Mouse (Mus musculus) neural tube, embryonic 15.5 days (tissue): ENCODE data around the gene Arhgap15. TPM values are rescaled to one million over a fixed set of nuclear protein-coding genes. Genes with fewer than 3 reads are reported as not detected.

ENCODE experiments used
- ATAC-seq: fragments of 200-750 bp; cut with Nextera tagmentation; 2 replicates; pipeline ENCODE4 v1.8.0; 2017; ENCODE audit warnings: mild to moderate bottlenecking, moderate TSS enrichment, moderate library complexity; ENCODE audit not compliant: low FRiP score
- H3K27ac ChIP-seq: fragments of 300-500 bp; sonication (generic); replicated peaks from 2 replicates; pipeline ENCODE4 v1.5.1; 2015; ENCODE audit warnings: mild to moderate bottlenecking, inconsistent platforms
- H3K27me3 ChIP-seq: fragments of 300-500 bp; sonication (generic); replicated peaks from 2 replicates; pipeline ENCODE4 v1.6.1; 2015; ENCODE audit warnings: inconsistent platforms
- H3K36me3 ChIP-seq: fragments of 300-500 bp; sonication (generic); 2 replicates; pipeline ENCODE4 v1.6.1; 2015; ENCODE audit warnings: inconsistent platforms
- H3K4me1 ChIP-seq: fragments of 300-500 bp; sonication (generic); 2 replicates; pipeline ENCODE4 v1.6.1; 2015; ENCODE audit warnings: inconsistent platforms
- H3K4me2 ChIP-seq: fragments of 300-500 bp; sonication (generic); 2 replicates; pipeline ENCODE4 v1.6.1; 2015; ENCODE audit warnings: inconsistent platforms, mild to moderate bottlenecking, moderate library complexity
- H3K4me3 ChIP-seq: fragments of 300-500 bp; sonication (generic); replicated peaks from 2 replicates; pipeline ENCODE4 v1.5.1; 2015; ENCODE audit warnings: mild to moderate bottlenecking, inconsistent platforms
- H3K9ac ChIP-seq: fragments of 300-500 bp; sonication (generic); replicated peaks from 2 replicates; pipeline ENCODE4 v1.6.1; 2015; ENCODE audit warnings: mild to moderate bottlenecking, inconsistent platforms
- H3K9me3 ChIP-seq: fragments of 300-500 bp; sonication (generic); replicated peaks from 2 replicates; pipeline ENCODE4 v1.6.1; 2016; ENCODE audit warnings: inconsistent platforms
- WGBS: fragments of 180-500 bp; shearing (Covaris S2); methylation state at CpG from one replicate; pipeline ENCODE4 v1.1.7; 2015; ENCODE audit warnings: mixed read lengths; 5-methylcytosine and 5-hydroxymethylcytosine counted together
- polyA plus RNA-seq: library from polyadenylated mRNA; unstranded; fragments of >200 nt; fragmentation: Nextera tagmentation; extraction: Ambion mirVana; gene quantifications from 2 replicates; pipeline ENCODE4 v1.2.1, GENCODE M21; 2015

Arhgap15 gene
- polyA plus RNA-seq, 1 experiment from 2014 or later = 3.0 TPM

DNA sequence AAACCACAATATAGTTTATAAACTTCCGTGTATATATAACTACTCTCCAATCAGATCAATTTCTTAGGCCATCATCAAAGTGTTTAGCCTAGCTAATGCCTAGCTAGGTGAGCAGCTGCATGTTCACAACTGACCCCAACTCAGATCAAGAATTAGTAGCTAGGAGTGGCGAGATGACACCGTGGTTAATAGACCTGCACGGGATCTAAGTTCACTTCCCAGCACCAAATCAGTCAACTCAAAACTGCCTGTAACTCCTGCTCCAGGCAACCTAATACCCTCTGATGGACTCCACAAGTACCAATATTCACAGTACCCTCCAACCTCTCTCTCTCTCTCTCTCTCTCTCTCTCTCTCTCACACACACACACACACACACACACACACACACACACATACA lies 570.9 kb downstream of the Arhgap15 start:
- H3K36me3 ChIP-seq = no peaks in the 10 kb centered on the region
- WGBS = 90% methylated on average over 4 of the region's 4 CpGs
- no peak for ATAC-seq
- H3K9ac ChIP-seq = no peak overlapping the region
- no peak overlapping the region for H3K27ac ChIP-seq
- H3K4me2 ChIP-seq = no peak overlapping the region
- no peaks in the 10 kb centered on the region for H3K9me3 ChIP-seq
- H3K4me3 ChIP-seq = no peak overlapping the region
- H3K4me1 ChIP-seq = no peaks in the 10 kb centered on the region
- no peaks in the 10 kb centered on the region for H3K27me3 ChIP-seq

DNA sequence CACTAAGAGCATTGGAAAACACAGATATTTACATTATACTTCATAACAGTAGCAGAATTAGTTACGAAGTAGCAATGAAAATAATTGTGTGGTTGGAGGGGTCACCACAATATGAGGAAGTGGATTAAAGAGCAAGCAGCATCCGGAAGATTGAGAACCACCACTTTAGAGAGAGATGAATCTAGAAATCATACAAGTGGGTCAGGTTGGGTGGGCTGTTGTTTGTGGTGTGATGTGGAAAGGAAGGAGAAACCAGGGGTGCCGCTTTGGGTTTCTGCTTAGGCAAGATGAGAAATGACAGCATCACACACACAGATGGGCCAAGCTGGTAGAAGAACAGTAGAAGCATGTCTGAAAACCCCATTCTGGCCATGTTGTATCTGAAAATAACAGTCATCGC lies 575.2 kb downstream of the Arhgap15 start:
- Histone ChIP-seq H3K27me3 (no peaks in the 10 kb centered on the region), H3K4me1 (no peaks in the 10 kb centered on the region), H3K4me2 (no peak overlapping the region), H3K9ac (no peak overlapping the region), H3K9me3 (no peaks in the 10 kb centered on the region), H3K36me3 (no peaks in the 10 kb centered on the region), H3K27ac (no peak overlapping the region), H3K4me3 (no peak overlapping the region)
- ATAC-seq = no peak
- 98% methylated on average over 4 of the region's 4 CpGs for WGBS

DNA sequence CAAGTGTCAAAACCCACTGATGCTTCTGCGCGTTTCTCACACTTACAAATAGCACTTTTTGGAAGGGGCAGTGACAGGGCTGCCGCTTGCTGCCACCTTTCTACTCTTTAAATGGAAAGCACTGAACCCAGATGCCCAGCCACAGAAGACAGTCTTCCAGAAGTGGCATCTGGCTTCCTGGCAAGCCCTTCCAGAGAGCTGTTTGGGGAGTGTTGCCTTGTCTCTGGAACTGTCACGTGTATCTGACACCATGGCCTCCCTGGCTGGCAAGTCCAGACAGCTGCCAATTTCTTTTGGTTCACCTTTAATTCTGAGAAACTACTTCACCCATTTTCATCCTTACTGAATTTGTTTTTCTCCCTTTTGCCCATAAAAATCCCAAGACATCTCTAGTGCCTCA lies 584.7 kb downstream of the Arhgap15 start:
- 87% methylated on average over 4 of the region's 4 CpGs for WGBS
- no peak for ATAC-seq
- Histone ChIP-seq H3K9ac (no peak overlapping the region), H3K27ac (no peak overlapping the region), H3K4me3 (no peak overlapping the region), H3K4me1 (no peaks in the 10 kb centered on the region), H3K4me2 (no peak overlapping the region), H3K36me3 (no peaks in the 10 kb centered on the region), H3K9me3 (no peaks in the 10 kb centered on the region), H3K27me3 (no peaks in the 10 kb centered on the region)

DNA sequence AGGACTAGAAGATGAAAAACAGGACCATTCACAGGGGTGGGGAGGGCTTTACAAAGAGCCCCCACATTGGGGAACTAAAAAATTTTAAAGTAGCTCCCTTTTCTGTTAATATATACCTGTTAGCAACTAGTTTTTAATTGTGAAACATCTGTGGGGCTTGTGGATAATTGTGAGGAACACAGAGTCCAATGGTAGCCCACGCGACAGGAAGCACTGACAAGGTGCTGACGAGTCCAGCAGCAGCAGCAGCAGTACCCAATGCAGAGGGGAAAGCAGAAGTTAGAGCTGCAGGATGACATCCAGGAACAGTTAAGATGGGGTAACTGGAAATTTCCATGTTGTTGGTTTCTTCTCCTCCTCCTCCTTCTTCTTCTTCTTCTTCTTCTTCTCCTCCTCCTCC lies 585.4 kb downstream of the Arhgap15 start:
- no peak overlapping the region for H3K27ac ChIP-seq
- H3K4me3 ChIP-seq = no peak overlapping the region
- no peaks in the 10 kb centered on the region for H3K9me3 ChIP-seq
- H3K36me3 ChIP-seq = no peaks in the 10 kb centered on the region
- H3K9ac ChIP-seq = no peak overlapping the region
- WGBS = 87% methylated on average over 3 of the region's 3 CpGs
- H3K27me3 ChIP-seq = no peaks in the 10 kb centered on the region
- ATAC-seq = no peak
- no peak overlapping the region for H3K4me2 ChIP-seq
- no peaks in the 10 kb centered on the region for H3K4me1 ChIP-seq

DNA sequence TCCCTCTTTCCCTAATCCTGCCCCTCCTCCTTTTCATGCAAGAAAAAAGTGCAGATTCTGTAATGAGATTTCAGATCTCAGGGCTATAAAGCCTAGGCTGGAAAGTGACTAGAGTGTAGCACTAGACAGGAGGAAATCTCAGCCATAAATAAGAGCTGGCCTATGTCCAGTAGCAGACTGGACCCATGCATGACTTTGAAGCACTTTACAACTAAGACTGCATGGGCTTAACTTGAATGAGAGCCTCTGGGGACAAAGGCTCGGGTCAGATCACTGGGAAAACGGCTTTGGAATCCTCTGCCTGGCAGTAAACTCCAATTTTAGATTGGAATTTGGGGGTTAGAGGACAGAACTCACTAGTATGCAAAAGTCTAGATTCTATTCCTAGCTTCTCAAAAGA lies 585.9 kb downstream of the Arhgap15 start:
- Histone ChIP-seq H3K27me3 (no peaks in the 10 kb centered on the region), H3K4me1 (no peaks in the 10 kb centered on the region), H3K9me3 (no peaks in the 10 kb centered on the region), H3K9ac (no peak overlapping the region), H3K4me2 (no peak overlapping the region), H3K4me3 (no peak overlapping the region), H3K27ac (no peak overlapping the region), H3K36me3 (no peaks in the 10 kb centered on the region)
- ATAC-seq = no peak
- 31% methylated on average over 2 of the region's 2 CpGs for WGBS

DNA sequence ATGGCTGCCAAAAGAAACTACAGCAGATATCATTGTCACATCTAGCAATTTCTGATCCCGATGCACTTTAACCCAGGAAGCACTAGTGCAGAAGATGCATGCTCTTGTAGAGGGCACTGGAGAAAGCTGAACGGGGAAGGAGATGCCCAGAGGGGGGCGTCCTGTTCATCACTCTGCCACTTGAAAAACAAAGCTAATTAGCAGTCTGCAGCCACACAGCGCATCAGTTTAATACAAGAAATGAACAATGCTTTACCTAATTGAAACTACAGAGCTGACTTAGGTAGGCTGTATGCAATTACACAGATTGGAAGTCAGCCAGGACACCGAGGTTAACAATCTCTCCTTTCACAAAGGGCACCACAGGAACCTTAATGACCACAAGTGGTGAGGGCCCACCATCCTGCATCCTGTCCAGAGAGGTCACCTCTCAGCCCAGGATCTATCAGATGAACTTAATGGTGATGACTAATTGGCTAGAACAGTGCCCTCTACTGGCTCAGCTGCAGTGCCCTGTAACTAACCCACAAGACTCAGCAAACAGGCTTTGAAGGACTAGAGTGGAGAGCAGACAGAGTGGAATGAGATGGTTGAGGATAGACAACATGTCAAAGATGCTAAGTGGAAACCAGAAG lies 588.2 kb downstream of the Arhgap15 start:
- H3K9ac ChIP-seq = no peak overlapping the region
- WGBS = 77% methylated on average over 5 of the region's 5 CpGs
- no peaks in the 10 kb centered on the region for H3K27me3 ChIP-seq
- no peaks in the 10 kb centered on the region for H3K9me3 ChIP-seq
- H3K27ac ChIP-seq = no peak overlapping the region
- no peak overlapping the region for H3K4me2 ChIP-seq
- peaks cover 5% of the 10 kb centered on the region; the same call in 1 of the 2 replicates for H3K4me1 ChIP-seq
- no peak overlapping the region for H3K4me3 ChIP-seq
- H3K36me3 ChIP-seq = no peaks in the 10 kb centered on the region
- no peak for ATAC-seq

DNA sequence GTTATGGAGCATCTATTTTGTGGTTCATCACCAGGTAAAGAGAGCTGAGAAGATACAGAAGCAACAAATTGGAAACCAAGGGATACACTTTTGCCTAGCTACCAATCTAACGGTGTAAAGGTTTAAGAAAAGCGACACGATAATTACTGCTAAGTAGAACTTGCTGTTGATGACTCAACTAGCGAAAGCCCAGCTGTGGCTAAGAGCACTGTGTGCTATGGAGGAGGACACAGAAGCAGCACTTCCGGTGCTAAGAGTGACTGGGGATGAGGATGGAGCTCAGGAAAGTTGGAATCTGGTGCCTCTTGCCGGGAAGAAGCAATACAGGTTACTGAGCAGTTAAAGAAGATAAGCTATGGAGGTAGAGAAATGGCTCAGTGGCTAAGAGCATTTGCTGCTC lies 589.8 kb downstream of the Arhgap15 start:
- Histone ChIP-seq H3K27me3 (no peaks in the 10 kb centered on the region), H3K4me3 (no peak overlapping the region), H3K4me2 (no peak overlapping the region), H3K4me1 (peaks cover 5% of the 10 kb centered on the region; the same call in 1 of the 2 replicates), H3K36me3 (no peaks in the 10 kb centered on the region), H3K27ac (no peak overlapping the region), H3K9ac (no peak overlapping the region), H3K9me3 (no peaks in the 10 kb centered on the region)
- ATAC-seq = no peak
- 92% methylated on average over 6 of the region's 6 CpGs for WGBS

GRCm38 (mm10) chr2:44341091-44341571 lies 592.5 kb downstream of the Arhgap15 start:
- H3K27me3 ChIP-seq = no peaks in the 10 kb centered on the region
- no peaks in the 10 kb centered on the region for H3K9me3 ChIP-seq
- WGBS = 25% methylated on average over 10 of the region's 10 CpGs
- no peaks in the 10 kb centered on the region for H3K36me3 ChIP-seq
- no peak overlapping the region for H3K4me3 ChIP-seq
- peak overlapping the region; percentile 41 for H3K4me2 ChIP-seq
- no peak for ATAC-seq
- H3K27ac ChIP-seq = no peak overlapping the region
- peaks cover 5% of the 10 kb centered on the region; the same call in 1 of the 2 replicates for H3K4me1 ChIP-seq
- no peak overlapping the region for H3K9ac ChIP-seq

- no peak for ATAC-seq
- Histone ChIP-seq H3K4me1 (peaks cover 5% of the 10 kb centered on the region; the same call in 1 of the 2 replicates), H3K27me3 (no peaks in the 10 kb centered on the region), H3K9ac (no peak overlapping the region), H3K4me3 (no peak overlapping the region), H3K4me2 (no peak overlapping the region), H3K27ac (no peak overlapping the region), H3K36me3 (no peaks in the 10 kb centered on the region), H3K9me3 (no peaks in the 10 kb centered on the region)
- WGBS = 96% methylated on average over 8 of the region's 8 CpGs
These were observed 596.2 kb downstream of the Arhgap15 start for GRCm38 (mm10) chr2:44344861-44345260.

DNA sequence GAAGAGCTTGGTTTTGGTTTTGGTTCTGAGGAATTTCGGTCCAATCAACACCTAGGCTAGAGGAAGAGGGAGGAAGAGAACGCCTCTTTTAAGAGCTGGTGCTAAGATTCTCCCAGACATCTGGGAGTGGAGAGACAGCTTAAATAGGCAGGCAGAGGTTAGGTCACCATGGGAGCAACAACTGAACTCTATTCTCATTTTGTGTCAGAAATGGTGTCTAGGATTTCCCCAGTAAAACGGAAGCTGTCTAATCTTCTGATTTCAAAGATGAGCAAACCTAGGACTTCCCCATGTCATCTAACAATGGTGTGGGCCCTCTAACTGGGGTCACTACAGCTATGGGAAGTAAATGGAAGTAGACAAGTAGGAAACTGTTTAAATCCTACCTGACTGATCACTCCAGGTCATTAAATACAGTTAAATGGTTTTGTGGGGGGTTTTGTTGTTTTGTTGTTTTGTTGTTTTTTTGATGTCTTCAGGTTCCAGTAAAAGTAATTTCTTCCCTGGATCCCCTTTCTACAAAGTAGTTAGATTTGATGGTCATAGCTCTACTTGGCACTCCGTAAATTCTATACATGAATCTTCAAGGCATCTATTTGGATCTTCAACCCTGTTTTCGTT lies 596.8 kb downstream of the Arhgap15 start:
- H3K36me3 ChIP-seq = no peaks in the 10 kb centered on the region
- no peak for ATAC-seq
- no peak overlapping the region for H3K9ac ChIP-seq
- peaks cover 5% of the 10 kb centered on the region; the same call in 1 of the 2 replicates for H3K4me1 ChIP-seq
- H3K4me2 ChIP-seq = no peak overlapping the region
- no peaks in the 10 kb centered on the region for H3K9me3 ChIP-seq
- H3K4me3 ChIP-seq = no peak overlapping the region
- no peak overlapping the region for H3K27ac ChIP-seq
- WGBS = 92% methylated on average over 5 of the region's 5 CpGs
- no peaks in the 10 kb centered on the region for H3K27me3 ChIP-seq

DNA sequence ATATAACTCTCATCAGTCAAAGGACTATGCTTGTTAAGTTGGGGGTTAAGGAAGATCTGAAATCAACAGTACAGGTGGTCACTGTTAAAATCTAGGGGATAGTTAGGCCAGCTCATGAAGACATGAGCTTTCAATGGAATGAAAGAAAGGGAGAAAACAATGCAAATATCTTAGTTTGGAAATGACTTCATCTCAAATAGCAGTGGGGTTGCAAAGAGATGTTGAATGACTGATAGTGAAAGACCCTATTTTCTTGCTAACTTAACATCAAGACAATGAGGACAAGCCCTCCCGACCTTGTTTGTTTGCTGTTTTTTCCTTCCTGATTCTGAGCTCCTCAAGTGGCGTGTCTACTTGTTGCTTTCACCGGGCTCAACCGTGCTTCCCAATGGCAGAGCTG lies 597.6 kb downstream of the Arhgap15 start:
- ATAC-seq = no peak
- Histone ChIP-seq H3K27me3 (no peaks in the 10 kb centered on the region), H3K4me2 (no peak overlapping the region), H3K9me3 (no peaks in the 10 kb centered on the region), H3K27ac (no peak overlapping the region), H3K4me3 (no peak overlapping the region), H3K9ac (no peak overlapping the region), H3K4me1 (peaks cover 1% of the 10 kb centered on the region; the same call in 1 of the 2 replicates), H3K36me3 (no peaks in the 10 kb centered on the region)
- 76% methylated on average over 4 of the region's 4 CpGs for WGBS

GRCm38 (mm10) chr2:44347781-44348180 lies 599.2 kb downstream of the Arhgap15 start:
- 45% methylated on average over 5 of the region's 5 CpGs for WGBS
- Histone ChIP-seq H3K9me3 (no peaks in the 10 kb centered on the region), H3K4me2 (no peak overlapping the region), H3K9ac (no peak overlapping the region), H3K27me3 (no peaks in the 10 kb centered on the region), H3K4me1 (no peaks in the 10 kb centered on the region), H3K36me3 (no peaks in the 10 kb centered on the region), H3K27ac (no peak overlapping the region), H3K4me3 (no peak overlapping the region)
- ATAC-seq = no peak
